Mouse (Mus musculus) thymus, adult 2 months (tissue): ENCODE results near the gene Hnf1b.

Experiments
- CTCF ChIP-seq: fragments of 200-500 bp; IDR thresholded peaks from 2 replicates; pipeline ENCODE4 v1.5.1; 2012; ENCODE audit warnings: mild to moderate bottlenecking, control low read depth, low read length, moderate library complexity, borderline replicate concordance; ENCODE audit not compliant: control insufficient read depth, poor library complexity, insufficient read depth; ENCODE audit errors: extremely low read depth
- POLR2A ChIP-seq: fragments of 200-500 bp; IDR thresholded peaks from 2 replicates; pipeline ENCODE4 v1.6.1; 2012; ENCODE audit warnings: mild to moderate bottlenecking, low read length, control low read depth, moderate library complexity; ENCODE audit not compliant: control insufficient read depth, poor library complexity, insufficient read depth; ENCODE audit errors: extremely low read depth

DNA sequence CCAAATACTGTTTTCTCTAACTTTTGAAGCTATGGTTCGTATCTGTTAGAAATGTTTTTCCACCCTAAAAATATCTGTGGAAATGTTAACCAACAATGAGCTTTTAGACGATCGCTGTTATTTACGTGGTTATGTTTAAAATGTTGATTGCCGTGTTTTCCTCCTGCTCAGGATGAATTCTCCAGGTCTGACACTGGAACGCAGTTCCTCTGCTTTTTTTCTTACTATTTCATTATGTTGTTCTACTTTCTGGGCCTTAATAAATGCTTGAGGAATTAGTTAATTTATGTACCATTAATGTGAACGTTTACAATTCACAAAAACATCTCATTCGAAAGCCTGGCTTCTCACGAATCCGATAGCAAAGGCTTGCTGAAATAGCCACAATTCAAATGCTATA lies 4.2 kb downstream of the Hnf1b start:
- TF ChIP-seq POLR2A (no peak), CTCF (no peak)
